Comparison of ENCODE assay signal across 20 mouse cellular contexts in genomic region chr2:70634028-70634690, GRCm38 (mm10). TPM values are rescaled to one million over a fixed set of nuclear protein-coding genes. Genes with fewer than 3 reads are reported as not detected.
"Had no signal": no experiment of that assay in that cellular context is flagged by ENCODE, and none has a peak within 500 bp of the region (broad histone marks: within the 10 kb centered on the region; RNA-seq: fewer than 3 reads in every experiment).

No protein-coding gene starts in this region.

- H3K9me3 ChIP-seq: liver, embryonic 15.5 days; lung, embryonic 15.5 days; midbrain, embryonic 15.5 days; neural tube, embryonic 15.5 days; stomach, embryonic 15.5 days had no signal

- H3K4me3 ChIP-seq: liver, embryonic 15.5 days; lung, embryonic 15.5 days; megakaryocyte, embryonic 14.5 days; midbrain, embryonic 13.5 days; midbrain, embryonic 15.5 days; neural tube, embryonic 13.5 days; neural tube, embryonic 15.5 days; stomach, embryonic 15.5 days had no signal

- H3K27ac ChIP-seq: liver, embryonic 15.5 days; lung, embryonic 15.5 days; macrophage; midbrain, embryonic 13.5 days; midbrain, embryonic 15.5 days; neural tube, embryonic 13.5 days; neural tube, embryonic 15.5 days; stomach, embryonic 15.5 days; stomach, postnatal 0 days had no signal

- H3K27me3 ChIP-seq: liver, embryonic 15.5 days; lung, embryonic 15.5 days; midbrain, embryonic 13.5 days; midbrain, embryonic 15.5 days; neural tube, embryonic 13.5 days; stomach, embryonic 15.5 days had no signal

- DNase-seq: liver, postnatal 0 days; lung, adult 2 months; lung, postnatal 14 days; lung, postnatal 36 days; right cerebral cortex, postnatal 14 days; thymus, adult 2 months; thymus, postnatal 25 days; thymus, postnatal 4 days had no signal

- H3K4me1 ChIP-seq: liver, embryonic 15.5 days; lung, embryonic 15.5 days; megakaryocyte, embryonic 14.5 days had no signal

- H3K36me3 ChIP-seq: liver, embryonic 15.5 days; lung, embryonic 15.5 days; midbrain, embryonic 13.5 days; midbrain, embryonic 15.5 days; neural tube, embryonic 13.5 days; neural tube, embryonic 15.5 days; stomach, embryonic 15.5 days had no signal

RNA-seq across cellular contexts. Expression of gene Gm26558, which starts 27.7 kb away (rescaled TPM):
- total RNA-seq: megakaryocyte progenitor cell, adult 5-6 weeks; monocyte, adult 5-6 weeks had no signal
- polyA plus RNA-seq: macrophage had no signal
